Mouse (Mus musculus) cerebellum, adult 18-20 months (tissue): ENCODE results near the gene Man2a1.

Experiments
- DNase-seq, 2 experiments: peaks; one replicate each; pipeline ENCODE4 v3.0.0; 2021

Man2a1 gene

DNA sequence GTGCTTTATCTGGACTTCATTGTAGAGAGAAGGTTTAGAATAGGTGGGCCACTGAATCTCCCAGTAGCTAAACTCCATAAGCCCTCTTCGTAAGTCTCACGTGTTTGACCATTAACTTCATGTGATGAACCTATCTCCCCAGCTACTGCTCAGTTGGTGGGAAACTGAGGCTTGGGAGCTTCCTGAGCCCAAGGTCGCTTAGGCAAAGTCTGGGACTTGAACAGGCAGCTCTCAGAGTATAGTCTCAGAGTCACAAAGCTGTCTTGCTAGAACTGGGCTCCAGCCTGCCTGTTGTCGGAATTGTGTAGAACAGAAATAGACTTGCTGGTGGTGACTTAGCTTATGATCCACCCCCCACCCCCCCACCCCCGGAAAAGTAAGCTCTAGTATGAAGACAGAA lies 3.0 kb downstream of the Man2a1 start:
- no peak for DNase-seq

GRCm38 (mm10) chr17:64604163-64604562 lies 3.6 kb downstream of the Man2a1 start:
- DNase-seq, result no peak

- no peak for DNase-seq
These were observed 7.7 kb downstream of the Man2a1 start for GRCm38 (mm10) chr17:64608228-64608627.

GRCm38 (mm10) chr17:64608923-64609598 lies 8.5 kb downstream of the Man2a1 start:
- no peak for DNase-seq

GRCm38 (mm10) chr17:64609741-64610140 lies 9.2 kb downstream of the Man2a1 start:
- no peak for DNase-seq

GRCm38 (mm10) chr17:64611426-64611825 lies 10.9 kb downstream of the Man2a1 start:
- no peak for DNase-seq

DNA sequence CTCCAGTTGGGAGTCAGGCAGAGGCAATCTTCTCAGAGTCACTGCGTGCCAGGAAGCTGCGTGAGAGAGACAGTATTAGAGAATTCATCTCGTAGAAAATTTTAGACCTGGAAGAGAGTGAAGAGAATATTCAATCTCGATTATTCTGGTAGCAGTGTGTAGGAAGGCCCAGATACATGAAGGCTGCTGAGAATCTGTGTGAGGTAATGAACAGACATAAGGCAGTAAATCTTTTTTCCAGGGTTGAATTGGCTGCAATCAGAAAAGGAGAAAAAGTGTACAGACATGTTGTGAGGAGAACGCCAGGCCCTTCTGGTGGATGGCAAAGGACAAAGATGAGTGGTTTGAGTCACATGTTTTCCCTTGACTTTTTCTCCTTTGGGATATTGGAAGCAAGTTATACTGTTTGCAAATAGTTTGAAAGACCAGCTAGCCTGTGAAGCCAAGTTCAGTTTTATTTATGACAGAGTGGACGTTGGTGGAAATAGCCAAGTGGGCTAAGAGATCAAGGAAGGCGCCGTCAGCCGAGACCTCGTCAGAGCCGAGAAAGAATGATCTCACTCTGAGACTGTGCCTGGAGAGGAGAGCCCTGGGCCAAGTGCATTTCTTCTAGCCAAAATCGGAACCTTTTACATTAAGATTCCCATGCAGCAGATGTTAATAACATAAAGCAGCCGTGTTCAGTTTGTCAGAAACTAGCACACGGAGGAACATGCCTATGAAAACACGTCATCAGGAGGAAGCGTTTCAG lies 11.8 kb downstream of the Man2a1 start:
- no peak for DNase-seq

DNA sequence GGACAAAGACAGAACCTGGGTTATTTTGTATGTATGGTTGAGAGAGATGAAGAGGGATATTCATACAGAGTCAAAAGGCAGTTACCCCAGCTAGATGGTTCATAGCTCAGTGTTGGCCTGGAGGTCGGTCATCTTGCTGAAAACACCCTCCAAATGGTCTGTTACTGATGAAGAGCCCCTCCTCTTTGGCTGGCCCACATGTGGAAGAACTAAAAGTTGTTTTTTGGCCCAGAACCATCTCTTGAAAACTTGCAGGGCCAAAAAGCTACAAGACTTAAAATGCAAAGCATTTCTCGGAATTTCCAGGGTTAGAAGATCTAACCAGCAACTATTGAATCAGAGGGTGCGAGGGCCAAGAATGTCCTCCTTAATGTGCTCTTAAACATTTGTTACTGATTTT lies 12.4 kb downstream of the Man2a1 start:
- no peak for DNase-seq

- DNase-seq, result no peak
These were observed 12.8 kb downstream of the Man2a1 start for GRCm38 (mm10) chr17:64613351-64613750.

DNA sequence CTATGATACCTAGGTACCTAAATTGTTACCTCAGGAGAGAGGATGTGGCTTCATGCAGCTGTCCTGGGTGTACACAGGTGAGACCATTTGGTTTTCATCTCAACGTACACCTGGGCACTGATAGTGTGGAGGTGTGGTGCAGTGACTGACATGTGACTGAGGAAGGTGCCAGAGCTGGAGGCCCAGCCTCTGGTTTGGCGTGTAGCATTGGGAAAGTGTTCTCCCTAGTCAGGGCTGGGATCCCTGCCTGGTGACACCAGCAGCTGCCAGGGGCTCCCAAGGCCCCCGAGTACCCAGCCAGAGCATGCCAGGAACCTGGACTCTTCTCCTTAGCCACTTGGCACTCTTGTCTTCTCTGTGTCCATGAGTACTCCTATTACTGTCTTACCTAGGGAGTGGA lies 14.3 kb downstream of the Man2a1 start:
- no peak for DNase-seq

GRCm38 (mm10) chr17:64615420-64615819 lies 14.9 kb downstream of the Man2a1 start:
- no peak for DNase-seq

- DNase-seq, result no peak
These were observed 15.7 kb downstream of the Man2a1 start for GRCm38 (mm10) chr17:64616259-64616658.

DNA sequence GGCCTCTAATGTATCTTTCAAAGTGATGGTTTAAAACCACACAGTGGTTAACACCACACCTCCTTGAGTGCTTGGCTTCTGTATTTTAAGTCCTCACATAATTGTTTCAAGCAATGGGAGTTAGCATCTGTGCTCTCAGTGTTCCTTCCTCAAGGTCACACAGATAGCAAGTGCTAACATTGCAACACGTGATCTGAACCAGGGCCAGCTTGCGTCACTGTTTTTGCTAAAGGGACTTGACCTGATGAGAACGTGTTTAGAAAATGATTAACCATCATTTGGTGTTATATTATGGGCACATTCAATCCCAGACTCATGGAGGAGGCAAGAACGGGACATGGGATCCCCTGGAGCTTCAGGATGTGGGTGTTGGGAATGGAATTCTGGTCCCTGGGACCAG lies 17.3 kb downstream of the Man2a1 start:
- no peak for DNase-seq

GRCm38 (mm10) chr17:64618996-64619395 lies 18.5 kb downstream of the Man2a1 start:
- peak in 1 of 2 experiments; percentile 24 for DNase-seq

DNA sequence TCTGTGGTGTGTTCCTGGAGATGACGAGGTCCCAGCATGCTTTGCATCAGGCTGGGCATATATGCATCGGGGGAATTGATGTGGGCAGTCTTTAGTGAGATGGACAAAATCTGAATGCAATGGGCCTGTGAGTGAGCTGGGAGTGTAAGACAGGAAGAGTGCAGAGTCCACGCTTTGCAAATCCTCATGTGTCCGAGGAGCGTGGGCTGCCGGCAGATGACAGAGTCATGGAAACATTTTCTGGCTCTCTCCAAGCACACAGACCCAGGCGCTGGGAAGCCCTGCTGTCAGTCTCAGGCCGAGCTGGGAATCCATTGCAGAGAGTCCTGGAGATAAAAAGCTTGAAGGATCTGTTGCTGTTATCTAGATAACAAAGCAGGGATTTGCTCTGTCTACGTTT lies 19.6 kb downstream of the Man2a1 start:
- DNase-seq, result peak in 1 of 2 experiments; percentile 23

DNA sequence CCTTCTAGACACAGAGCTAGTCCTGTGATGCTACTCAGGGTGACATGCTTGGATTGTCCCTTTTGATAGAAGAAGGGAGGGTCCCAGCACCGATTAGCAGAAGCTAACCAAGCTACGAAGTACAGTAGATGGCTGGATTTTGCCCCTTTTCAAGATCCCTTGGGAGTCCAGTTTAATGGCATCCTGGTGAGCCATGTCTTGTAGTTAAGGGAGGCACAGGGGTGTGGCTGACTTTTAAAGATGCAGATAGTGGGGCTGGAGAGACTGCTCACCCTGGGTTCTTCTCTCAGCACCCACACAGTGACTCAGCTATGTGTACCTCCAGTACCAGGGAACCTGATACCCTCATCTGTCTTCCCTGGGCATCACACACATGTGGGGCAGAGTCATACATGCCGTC lies 20.1 kb downstream of the Man2a1 start:
- DNase-seq, result no peak

GRCm38 (mm10) chr17:64621226-64621625 lies 20.7 kb downstream of the Man2a1 start:
- peak; percentile 44 to 48 for DNase-seq

DNA sequence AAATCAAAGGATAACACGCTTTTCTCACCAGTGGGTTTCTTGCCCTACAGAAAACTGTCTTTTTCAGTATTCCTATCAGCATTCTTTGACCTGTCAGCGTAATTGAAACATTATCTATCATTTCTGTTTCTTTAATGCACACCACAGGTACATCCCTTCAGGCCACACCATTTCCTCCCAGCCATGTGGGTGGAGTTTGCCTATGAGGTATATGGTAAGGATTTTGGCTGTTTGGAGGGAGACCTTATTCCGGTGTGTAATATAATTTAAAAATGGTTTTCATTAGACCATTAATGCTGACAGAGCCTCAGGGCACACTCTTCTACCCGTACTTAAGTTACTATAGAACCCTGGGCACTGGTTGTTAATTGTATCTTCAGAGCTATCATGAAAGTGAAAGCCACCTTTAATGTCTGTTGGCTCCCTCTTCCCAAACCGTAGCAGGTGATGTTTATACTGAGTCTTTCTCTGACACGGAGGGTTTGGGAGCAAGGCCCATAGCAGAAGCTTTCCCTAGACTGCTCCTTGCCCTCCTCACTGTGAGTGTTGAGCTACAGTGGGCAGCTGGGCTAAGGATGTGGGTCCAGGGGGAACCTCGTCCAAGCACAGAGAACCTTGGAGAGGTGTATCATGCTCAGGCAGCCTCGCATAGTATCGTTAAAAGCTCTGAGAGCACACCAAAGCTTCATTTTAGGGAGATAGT lies 21.3 kb downstream of the Man2a1 start:
- DNase-seq, result no peak

DNA sequence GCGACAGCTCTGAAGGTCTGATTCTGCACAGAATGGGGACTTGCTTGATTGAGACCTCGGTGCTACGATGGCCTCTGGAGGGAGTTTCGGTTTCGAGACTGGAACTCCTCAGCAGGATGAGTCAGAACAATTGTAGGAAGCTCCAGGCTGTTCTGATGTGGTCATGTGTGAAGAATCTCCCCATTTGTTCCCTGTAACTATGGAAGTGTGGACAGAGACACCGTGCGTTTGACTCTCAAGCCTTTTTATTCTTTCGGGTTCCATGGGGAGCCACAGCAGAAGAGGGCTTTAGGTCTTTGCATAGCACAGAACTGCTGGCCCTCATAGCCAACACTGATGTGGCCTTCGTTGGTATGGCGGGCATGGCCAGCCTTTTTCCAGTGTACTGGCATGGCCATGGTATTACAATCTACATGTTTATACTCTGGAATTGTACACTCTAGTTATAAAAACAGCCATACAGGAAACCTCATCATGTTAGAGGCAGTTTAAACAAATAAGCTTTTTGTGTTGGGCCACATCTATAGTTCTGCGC lies 21.9 kb downstream of the Man2a1 start:
- no peak for DNase-seq

DNA sequence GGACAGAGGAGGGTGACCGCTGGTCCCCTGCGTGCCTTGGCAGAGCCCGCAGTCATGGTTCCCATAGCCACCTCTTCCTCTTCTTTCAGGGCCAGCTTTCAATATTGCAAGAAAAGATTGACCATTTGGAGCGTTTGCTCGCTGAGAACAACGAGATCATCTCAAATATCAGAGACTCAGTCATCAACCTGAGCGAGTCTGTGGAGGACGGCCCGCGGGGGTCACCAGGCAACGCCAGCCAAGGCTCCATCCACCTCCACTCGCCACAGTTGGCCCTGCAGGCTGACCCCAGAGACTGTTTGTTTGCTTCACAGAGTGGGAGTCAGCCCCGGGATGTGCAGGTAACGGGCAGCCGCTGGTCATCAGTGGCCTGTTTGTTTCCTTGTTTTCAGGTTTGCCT lies 23.9 kb downstream of the Man2a1 start:
- no peak for DNase-seq

GRCm38 (mm10) chr17:64628796-64629195 lies 28.3 kb downstream of the Man2a1 start:
- no peak for DNase-seq

DNA sequence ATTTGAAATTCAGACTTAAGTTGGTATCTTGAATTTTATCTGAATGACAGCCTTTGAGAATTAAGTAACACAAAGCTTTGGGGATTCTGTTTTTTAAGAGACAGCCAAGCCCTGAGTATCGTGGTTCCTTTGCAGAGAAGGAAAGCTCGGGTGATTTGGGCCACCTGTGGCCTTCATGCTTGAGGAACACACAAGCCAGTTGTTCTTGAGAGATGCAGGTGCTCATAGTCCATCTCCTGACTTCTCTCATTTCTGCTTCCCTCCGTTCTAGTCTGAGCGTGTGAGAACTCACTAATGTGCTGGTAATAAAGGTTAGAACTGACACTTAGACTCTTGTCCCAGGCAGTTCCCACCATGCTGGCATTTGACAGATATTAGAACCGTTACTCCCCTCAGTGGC lies 28.9 kb downstream of the Man2a1 start:
- DNase-seq, result no peak

DNA sequence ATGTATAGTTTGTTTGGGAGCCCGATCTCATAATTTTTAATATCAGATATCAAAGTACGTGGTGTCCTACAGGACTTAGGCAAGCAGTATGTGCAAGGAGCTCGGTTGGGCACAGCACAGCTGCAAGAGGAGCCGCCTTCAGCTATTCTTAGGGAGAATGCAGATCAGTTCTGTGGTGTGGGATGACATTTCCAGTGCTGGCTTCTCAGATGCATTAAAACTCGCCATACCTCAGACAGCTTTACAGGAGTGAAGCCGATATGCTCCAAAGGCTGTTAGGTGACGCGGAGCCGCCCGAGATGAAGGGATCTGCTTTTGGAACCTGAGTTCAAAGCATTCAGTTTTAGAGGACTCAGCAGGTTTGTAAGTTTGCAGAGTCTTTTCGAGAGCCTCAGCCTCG lies 30.0 kb downstream of the Man2a1 start:
- no peak for DNase-seq
